Mouse (Mus musculus) midbrain, embryonic 13.5 days (tissue): ENCODE data around the gene Sema3b. TPM values are rescaled to one million over a fixed set of nuclear protein-coding genes. Genes with fewer than 3 reads are reported as not detected.

Source experiments
- ATAC-seq: fragments of 200-750 bp; cut with Nextera tagmentation; 2 replicates; pipeline ENCODE4 v1.8.0; 2017; ENCODE audit warnings: mild to moderate bottlenecking, moderate TSS enrichment, moderate library complexity
- H3K27ac ChIP-seq: fragments of 300-500 bp; sonication (generic); 2 replicates; pipeline ENCODE4 v1.5.1; 2015; ENCODE audit warnings: inconsistent platforms, mild to moderate bottlenecking, moderate library complexity
- H3K27me3 ChIP-seq: fragments of 300-500 bp; sonication (generic); 2 replicates; pipeline ENCODE4 v1.6.1; 2015; ENCODE audit warnings: mild to moderate bottlenecking, inconsistent platforms
- H3K36me3 ChIP-seq: fragments of 300-500 bp; sonication (generic); 2 replicates; pipeline ENCODE4 v1.6.1; 2015; ENCODE audit warnings: mild to moderate bottlenecking, inconsistent platforms
- H3K4me1 ChIP-seq: fragments of 300-500 bp; sonication (generic); replicated peaks from 2 replicates; pipeline ENCODE4 v1.6.1; 2015; ENCODE audit warnings: inconsistent platforms
- H3K4me2 ChIP-seq: fragments of 300-500 bp; sonication (generic); replicated peaks from 2 replicates; pipeline ENCODE4 v1.6.1; 2015; ENCODE audit warnings: moderate library complexity, mild to moderate bottlenecking, inconsistent platforms
- H3K4me3 ChIP-seq: fragments of 300-500 bp; sonication (generic); replicated peaks from 2 replicates; pipeline ENCODE4 v1.5.1; 2015; ENCODE audit warnings: mild to moderate bottlenecking, inconsistent platforms
- H3K9ac ChIP-seq: fragments of 300-500 bp; sonication (generic); replicated peaks from 2 replicates; pipeline ENCODE4 v1.6.1; 2015; ENCODE audit warnings: mild to moderate bottlenecking, inconsistent platforms
- H3K9me3 ChIP-seq: fragments of 300-500 bp; sonication (generic); 2 replicates; pipeline ENCODE4 v1.6.1; 2016; ENCODE audit warnings: mild to moderate bottlenecking, inconsistent platforms
- WGBS: fragments of 180-500 bp; shearing (Covaris S2); methylation state at CpG from one replicate; pipeline ENCODE4 v1.1.7; 2015; 5-methylcytosine and 5-hydroxymethylcytosine counted together
- polyA plus RNA-seq: library from polyadenylated mRNA; unstranded; fragments of >200 nt; fragmentation: Nextera tagmentation; extraction: Ambion mirVana; gene quantifications from 2 replicates; pipeline ENCODE4 v1.2.1, GENCODE M21; 2015

Sema3b gene
- polyA plus RNA-seq, result 2.3 and 2.7 TPM in 2 replicates

- no peak within 1 kb of the TSS for H3K9ac ChIP-seq
- H3K9me3 ChIP-seq, result no peaks in the 10 kb centered on the region
- peaks cover 71% of the 10 kb centered on the region for H3K4me1 ChIP-seq
- no peak within 1 kb of the TSS for H3K4me3 ChIP-seq
- peaks cover 4% of the 10 kb centered on the region for H3K36me3 ChIP-seq
- no peaks in the 10 kb centered on the region for H3K27me3 ChIP-seq
- no peak within 1 kb of the TSS for H3K4me2 ChIP-seq
- 39% methylated on average over 12 of the region's 12 CpGs for WGBS
- no peak for ATAC-seq
- no peak within 1 kb of the TSS for H3K27ac ChIP-seq
These were observed at the start of gene Sema3b for GRCm38 (mm10) chr9:107608741-107609432. Sema3b (minus strand) TSS chr9:107609229.

- no peaks in the 10 kb centered on the region for H3K9me3 ChIP-seq
- 91% methylated on average over 6 of the region's 6 CpGs for WGBS
- H3K27me3 ChIP-seq, result no peaks in the 10 kb centered on the region; the same call in 1 of the 2 replicates
- peaks cover 12% of the 10 kb centered on the region; the same call in 1 of the 2 replicates for H3K4me1 ChIP-seq
- H3K27ac ChIP-seq, result no peak overlapping the region
- ATAC-seq, result no peak
- no peak overlapping the region for H3K4me2 ChIP-seq
- no peak overlapping the region for H3K4me3 ChIP-seq
- H3K36me3 ChIP-seq, result no peaks in the 10 kb centered on the region
- no peak overlapping the region for H3K9ac ChIP-seq
These were observed 49.1 kb upstream of the Sema3b start for GRCm38 (mm10) chr9:107658096-107658495.

GRCm38 (mm10) chr9:107657144-107657543 is 48.1 kb upstream of the Sema3b start:
- no peak overlapping the region for H3K4me2 ChIP-seq
- no peaks in the 10 kb centered on the region for H3K9me3 ChIP-seq
- 81% methylated on average over 5 of the region's 5 CpGs for WGBS
- H3K36me3 ChIP-seq, result no peaks in the 10 kb centered on the region
- H3K4me1 ChIP-seq, result peaks cover 11% of the 10 kb centered on the region; the same call in 1 of the 2 replicates
- H3K27ac ChIP-seq, result no peak overlapping the region
- no peaks in the 10 kb centered on the region for H3K27me3 ChIP-seq
- no peak overlapping the region for H3K4me3 ChIP-seq
- ATAC-seq, result no peak
- no peak overlapping the region for H3K9ac ChIP-seq

DNA sequence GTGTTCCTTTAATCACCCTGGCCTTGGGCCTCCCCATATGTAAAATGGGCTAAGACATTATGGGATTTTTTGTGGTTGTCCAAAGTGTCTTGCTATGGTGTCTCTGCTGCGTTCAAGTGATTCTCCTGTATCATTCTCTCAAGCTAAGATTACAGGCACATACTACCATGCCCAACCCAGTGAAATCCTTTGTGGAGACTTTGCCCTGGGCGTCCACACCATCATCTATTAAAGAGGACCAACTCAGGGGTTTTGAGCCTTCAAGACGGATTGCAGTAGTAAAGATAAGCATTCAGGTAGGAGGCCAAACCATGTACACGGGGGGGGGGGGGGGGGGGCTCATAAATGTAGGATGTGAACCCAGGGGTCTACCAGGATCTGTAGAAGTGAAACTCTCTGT is 45.6 kb upstream of the Sema3b start:
- 80% methylated on average over 4 of the region's 4 CpGs for WGBS
- Histone ChIP-seq H3K4me1 (peaks cover 26% of the 10 kb centered on the region), H3K4me2 (no peak overlapping the region), H3K4me3 (no peak overlapping the region), H3K27me3 (no peaks in the 10 kb centered on the region), H3K9ac (no peak overlapping the region), H3K27ac (no peak overlapping the region), H3K36me3 (no peaks in the 10 kb centered on the region), H3K9me3 (no peaks in the 10 kb centered on the region)
- ATAC-seq, result no peak

DNA sequence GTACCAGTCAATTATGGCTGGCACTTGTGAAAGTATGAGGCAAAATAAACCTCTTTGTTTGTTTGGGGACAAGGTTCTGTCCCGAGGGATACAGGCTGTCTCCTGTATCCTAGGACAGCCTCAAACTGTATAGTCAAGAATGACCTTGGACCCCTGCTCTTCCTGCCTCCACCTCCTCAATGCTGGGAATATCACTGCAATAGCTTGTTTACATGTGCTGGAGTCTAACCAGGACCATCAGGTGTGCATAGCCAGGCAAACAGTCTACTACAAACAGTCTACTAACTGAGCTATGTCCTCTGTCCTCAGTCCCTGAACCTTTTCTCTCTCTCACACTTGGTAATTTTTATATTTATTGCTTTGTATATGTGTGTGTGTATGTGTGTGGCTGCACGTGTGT is 44.4 kb upstream of the Sema3b start:
- WGBS, result 89% methylated on average over 2 of the region's 2 CpGs
- no peak overlapping the region for H3K4me2 ChIP-seq

GRCm38 (mm10) chr9:107650708-107651481 is 41.9 kb upstream of the Sema3b start:
- peaks cover 20% of the 10 kb centered on the region for H3K4me1 ChIP-seq
- no peaks in the 10 kb centered on the region for H3K27me3 ChIP-seq
- no peak overlapping the region for H3K4me3 ChIP-seq
- WGBS, result 31% methylated on average over 12 of the region's 12 CpGs
- ATAC-seq, result peak; percentile 83
- no peak overlapping the region for H3K9ac ChIP-seq
- H3K9me3 ChIP-seq, result no peaks in the 10 kb centered on the region
- peak overlapping the region; percentile 61 for H3K27ac ChIP-seq
- no peak overlapping the region for H3K4me2 ChIP-seq
- no peaks in the 10 kb centered on the region for H3K36me3 ChIP-seq

More for the DNA sequence above, 44.4 kb upstream of the Sema3b start:
- Histone ChIP-seq H3K4me1 (peaks cover 24% of the 10 kb centered on the region), H3K9me3 (no peaks in the 10 kb centered on the region), H3K36me3 (no peaks in the 10 kb centered on the region), H3K4me3 (no peak overlapping the region), H3K27me3 (no peaks in the 10 kb centered on the region), H3K9ac (no peak overlapping the region), H3K27ac (no peak overlapping the region)
- no peak for ATAC-seq

GRCm38 (mm10) chr9:107650225-107650624 is 41.2 kb upstream of the Sema3b start:
- Histone ChIP-seq H3K9me3 (no peaks in the 10 kb centered on the region), H3K27me3 (no peaks in the 10 kb centered on the region), H3K4me1 (peaks cover 20% of the 10 kb centered on the region), H3K4me3 (no peak overlapping the region), H3K36me3 (no peaks in the 10 kb centered on the region), H3K4me2 (no peak overlapping the region), H3K9ac (no peak overlapping the region), H3K27ac (peak overlapping the region; percentile 54)
- no peak for ATAC-seq
- WGBS, result 74% methylated on average over 7 of the region's 7 CpGs

DNA sequence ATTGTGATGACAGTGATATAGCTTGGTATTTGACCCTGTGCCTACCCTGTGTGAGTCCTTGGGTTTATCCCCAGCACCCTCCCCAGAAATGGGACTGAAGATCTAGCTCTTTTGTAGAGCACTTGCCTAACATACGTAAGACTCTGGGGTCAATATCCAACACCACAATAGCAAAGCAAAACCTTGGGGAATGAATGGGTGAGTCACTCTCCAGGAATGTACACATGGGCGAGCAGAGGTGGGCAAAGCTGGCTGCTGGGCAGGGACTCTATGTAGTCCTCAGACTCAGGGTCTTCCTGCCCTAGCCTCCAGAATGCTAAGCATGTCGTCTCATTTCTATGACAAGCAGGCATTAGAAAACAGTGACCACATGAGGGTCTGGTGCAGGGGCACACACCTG is 39.7 kb upstream of the Sema3b start:
- H3K27me3 ChIP-seq, result no peaks in the 10 kb centered on the region
- H3K4me1 ChIP-seq, result peaks cover 33% of the 10 kb centered on the region
- no peaks in the 10 kb centered on the region for H3K9me3 ChIP-seq
- no peak overlapping the region for H3K27ac ChIP-seq
- no peak overlapping the region for H3K4me2 ChIP-seq
- no peak overlapping the region for H3K9ac ChIP-seq
- H3K4me3 ChIP-seq, result no peak overlapping the region
- ATAC-seq, result no peak
- no peaks in the 10 kb centered on the region for H3K36me3 ChIP-seq
- WGBS, result 80% methylated on average over 3 of the region's 3 CpGs

DNA sequence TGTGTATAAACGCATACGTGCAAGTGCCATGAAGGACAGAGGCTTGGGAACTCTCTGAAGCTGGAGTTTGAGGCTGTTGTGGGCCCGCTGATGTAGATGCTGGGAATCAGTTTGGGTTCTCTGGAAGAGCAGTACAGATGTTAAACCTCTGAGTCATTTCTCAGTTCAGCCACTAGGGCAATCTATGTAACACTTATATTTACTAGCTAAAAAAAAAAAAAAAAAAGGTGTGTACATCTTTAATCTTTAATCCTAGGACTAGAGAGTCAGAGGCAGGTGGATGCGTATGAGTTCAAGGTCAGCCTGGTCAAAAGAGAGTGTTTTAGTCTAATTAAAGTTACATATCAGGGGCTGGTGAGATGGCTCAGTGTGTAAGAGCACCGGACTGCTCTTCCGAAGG is 37.9 kb upstream of the Sema3b start:
- Histone ChIP-seq H3K36me3 (no peaks in the 10 kb centered on the region), H3K9me3 (no peaks in the 10 kb centered on the region), H3K9ac (no peak overlapping the region), H3K4me1 (peaks cover 34% of the 10 kb centered on the region), H3K4me3 (no peak overlapping the region), H3K27me3 (no peaks in the 10 kb centered on the region), H3K27ac (no peak overlapping the region), H3K4me2 (no peak overlapping the region)
- no peak for ATAC-seq
- WGBS, result 80% methylated on average over 6 of the region's 6 CpGs

- Histone ChIP-seq H3K4me3 (no peak overlapping the region), H3K4me2 (no peak overlapping the region), H3K9me3 (no peaks in the 10 kb centered on the region), H3K36me3 (no peaks in the 10 kb centered on the region), H3K4me1 (peaks cover 39% of the 10 kb centered on the region), H3K9ac (no peak overlapping the region), H3K27me3 (no peaks in the 10 kb centered on the region), H3K27ac (no peak overlapping the region)
- ATAC-seq, result peak; percentile 81
- WGBS, result 10% methylated on average over 5 of the region's 5 CpGs
These were observed 36.5 kb upstream of the Sema3b start for GRCm38 (mm10) chr9:107645577-107645976.

GRCm38 (mm10) chr9:107645153-107645510 is 36.1 kb upstream of the Sema3b start:
- Histone ChIP-seq H3K9ac (peak overlapping the region; percentile 63; the same call in 1 of the 2 replicates), H3K4me1 (peaks cover 38% of the 10 kb centered on the region), H3K27me3 (no peaks in the 10 kb centered on the region), H3K4me3 (no peak overlapping the region), H3K36me3 (no peaks in the 10 kb centered on the region), H3K27ac (no peak overlapping the region), H3K4me2 (peak overlapping the region; percentile 58; the same call in 1 of the 2 replicates), H3K9me3 (no peaks in the 10 kb centered on the region)
- ATAC-seq, result peak; percentile 17
- WGBS, result 59% methylated on average over 7 of the region's 7 CpGs

DNA sequence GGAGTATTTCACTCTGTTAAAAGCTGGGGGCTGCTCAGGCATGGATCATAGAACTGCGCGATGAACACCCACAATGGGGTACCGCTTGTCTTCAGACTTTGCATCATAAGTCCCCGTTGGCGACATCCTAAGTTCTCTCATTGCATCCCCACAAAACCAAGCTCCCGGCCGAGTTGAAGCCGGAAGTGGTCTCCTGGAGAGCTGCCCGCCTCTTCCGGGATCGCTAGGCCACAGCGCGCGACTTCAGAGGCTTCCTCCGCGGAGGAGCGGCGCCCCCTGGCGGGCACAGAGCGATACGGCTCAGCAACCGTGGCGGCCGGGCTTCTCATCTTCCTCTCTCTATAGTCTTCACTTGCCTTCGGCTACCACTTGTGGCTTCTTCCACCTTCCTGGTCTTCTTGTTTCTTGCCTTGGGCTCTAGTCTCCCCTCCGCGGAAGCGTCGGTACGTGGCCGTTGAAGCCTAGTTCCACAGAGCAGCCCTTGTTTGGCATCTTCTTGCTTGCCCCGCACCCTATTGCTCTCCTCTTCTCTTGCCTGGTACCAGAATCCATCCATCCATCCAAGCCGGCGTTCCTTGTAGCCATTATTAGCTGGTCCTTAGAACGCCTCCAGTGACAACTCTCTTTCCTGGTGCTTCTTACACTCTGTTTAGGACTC is 35.6 kb upstream of the Sema3b start:
- Histone ChIP-seq H3K27ac (peak overlapping the region; percentile 45; the same call in 1 of the 2 replicates), H3K9ac (peak overlapping the region; percentile 63), H3K4me3 (peak overlapping the region; percentile 38), H3K36me3 (no peaks in the 10 kb centered on the region), H3K9me3 (no peaks in the 10 kb centered on the region), H3K4me1 (peaks cover 36% of the 10 kb centered on the region), H3K4me2 (peak overlapping the region; percentile 58), H3K27me3 (no peaks in the 10 kb centered on the region)
- peak; percentile 76 for ATAC-seq
- WGBS, result 5% methylated on average over 35 of the region's 35 CpGs
